Mouse (Mus musculus): ENCODE results near the gene Steap3. TPM values are rescaled to one million over a fixed set of nuclear protein-coding genes. Genes with fewer than 3 reads are reported as not detected.
"Not testable (repeated sequence)": the region's sequence is repeated elsewhere in the genome, so short reads cannot be mapped to it uniquely, and the experiment has no call there.

Steap3 gene
- polyA plus RNA-seq (2015; fragmentation: Nextera tagmentation; extraction: Ambion mirVana), result 15.9 and 19.1 TPM in 2 replicates

- H3K4me1 ChIP-seq (replicated peaks), result no peaks in the 10 kb centered on the region
- no peak within 1 kb of the TSS for H3K4me2 ChIP-seq
- H3K9me3 ChIP-seq (replicated peaks), result no peaks in the 10 kb centered on the region
- H3K27ac ChIP-seq, result no peak within 1 kb of the TSS
- no peaks in the 10 kb centered on the region for H3K36me3 ChIP-seq
- no peak for ATAC-seq (replicated peaks; ENCODE audit: insufficient number of reproducible peaks, insufficient read depth, low FRiP score, low read depth)
- H3K4me3 ChIP-seq, result no peak within 1 kb of the TSS
- no peaks in the 10 kb centered on the region for H3K27me3 ChIP-seq
- no peak within 1 kb of the TSS for H3K9ac ChIP-seq
- 85% methylated on average over 5 of the region's 5 CpGs for WGBS
Observed at GRCm38 (mm10) chr1:120272605-120273004, at the start of gene Steap3. Steap3 (minus strand) TSS chr1:120272705.

- H3K9me3 ChIP-seq (replicated peaks), result no peaks in the 10 kb centered on the region
- no peaks in the 10 kb centered on the region for H3K4me1 ChIP-seq (replicated peaks)
- H3K4me2 ChIP-seq, result no peak overlapping the region
- no peak overlapping the region for H3K9ac ChIP-seq
- WGBS, result 78% methylated on average over 16 of the region's 16 CpGs
- H3K27me3 ChIP-seq, result no peaks in the 10 kb centered on the region
- H3K36me3 ChIP-seq, result no peaks in the 10 kb centered on the region
- no peak overlapping the region for H3K27ac ChIP-seq
- no peak overlapping the region for H3K4me3 ChIP-seq
- ATAC-seq (replicated peaks; ENCODE audit: insufficient number of reproducible peaks, insufficient read depth, low FRiP score, low read depth), result no peak
Observed at GRCm38 (mm10) chr1:120321270-120322021, 48.9 kb upstream of the Steap3 start.

GRCm38 (mm10) chr1:120305801-120306200 lies 33.3 kb upstream of the Steap3 start:
- no peak for ATAC-seq (replicated peaks; ENCODE audit: insufficient number of reproducible peaks, insufficient read depth, low FRiP score, low read depth)
- Histone ChIP-seq H3K36me3 (no peaks in the 10 kb centered on the region), H3K4me2 (no peak overlapping the region), H3K9ac (no peak overlapping the region), H3K9me3 (replicated peaks) (no peaks in the 10 kb centered on the region), H3K27me3 (no peaks in the 10 kb centered on the region), H3K4me3 (no peak overlapping the region), H3K4me1 (replicated peaks) (no peaks in the 10 kb centered on the region), H3K27ac (no peak overlapping the region)
- WGBS, result 50% methylated on average over 2 of the region's 2 CpGs

- no peaks in the 10 kb centered on the region for H3K4me1 ChIP-seq (replicated peaks)
- no peak overlapping the region for H3K27ac ChIP-seq
- H3K27me3 ChIP-seq, result no peaks in the 10 kb centered on the region
- H3K36me3 ChIP-seq, result no peaks in the 10 kb centered on the region
- no peak overlapping the region for H3K4me3 ChIP-seq
- no peak overlapping the region for H3K9ac ChIP-seq
- 85% methylated on average over 2 of the region's 2 CpGs for WGBS
- ATAC-seq (replicated peaks; ENCODE audit: insufficient number of reproducible peaks, insufficient read depth, low FRiP score, low read depth), result no peak
- H3K9me3 ChIP-seq (replicated peaks), result no peaks in the 10 kb centered on the region
- H3K4me2 ChIP-seq, result no peak overlapping the region
Observed at GRCm38 (mm10) chr1:120296936-120297335, 24.4 kb upstream of the Steap3 start.

GRCm38 (mm10) chr1:120293803-120294202 lies 21.3 kb upstream of the Steap3 start:
- WGBS, result 43% methylated on average over 1 of the region's 1 CpGs
- Histone ChIP-seq H3K4me1 (replicated peaks) (no peaks in the 10 kb centered on the region), H3K9ac (no peak overlapping the region), H3K4me3 (no peak overlapping the region), H3K27me3 (no peaks in the 10 kb centered on the region), H3K36me3 (no peaks in the 10 kb centered on the region), H3K27ac (no peak overlapping the region), H3K9me3 (replicated peaks) (no peaks in the 10 kb centered on the region), H3K4me2 (no peak overlapping the region)
- no peak for ATAC-seq (replicated peaks; ENCODE audit: insufficient number of reproducible peaks, insufficient read depth, low FRiP score, low read depth)

- Histone ChIP-seq H3K4me1 (replicated peaks) (no peaks in the 10 kb centered on the region), H3K27me3 (no peaks in the 10 kb centered on the region), H3K27ac (no peak overlapping the region), H3K9me3 (replicated peaks) (no peaks in the 10 kb centered on the region), H3K9ac (no peak overlapping the region), H3K4me2 (no peak overlapping the region), H3K36me3 (no peaks in the 10 kb centered on the region), H3K4me3 (no peak overlapping the region)
- no peak for ATAC-seq (replicated peaks; ENCODE audit: insufficient number of reproducible peaks, insufficient read depth, low FRiP score, low read depth)
- 67% methylated on average over 3 of the region's 3 CpGs for WGBS
Observed at GRCm38 (mm10) chr1:120291709-120292108, 19.2 kb upstream of the Steap3 start.

GRCm38 (mm10) chr1:120289843-120290242 lies 17.3 kb upstream of the Steap3 start:
- ATAC-seq (replicated peaks; ENCODE audit: insufficient number of reproducible peaks, insufficient read depth, low FRiP score, low read depth), result no peak
- no peak overlapping the region for H3K4me2 ChIP-seq
- 51% methylated on average over 2 of the region's 2 CpGs for WGBS
- H3K4me1 ChIP-seq (replicated peaks), result no peaks in the 10 kb centered on the region
- H3K9ac ChIP-seq, result no peak overlapping the region
- no peaks in the 10 kb centered on the region for H3K9me3 ChIP-seq (replicated peaks)
- no peaks in the 10 kb centered on the region for H3K36me3 ChIP-seq
- H3K27ac ChIP-seq, result no peak overlapping the region
- H3K27me3 ChIP-seq, result no peaks in the 10 kb centered on the region
- H3K4me3 ChIP-seq, result no peak overlapping the region

GRCm38 (mm10) chr1:120287679-120288078 lies 15.2 kb upstream of the Steap3 start:
- no peak for ATAC-seq (replicated peaks; ENCODE audit: insufficient number of reproducible peaks, insufficient read depth, low FRiP score, low read depth)
- Histone ChIP-seq H3K9me3 (replicated peaks) (no peaks in the 10 kb centered on the region), H3K4me1 (replicated peaks) (no peaks in the 10 kb centered on the region), H3K36me3 (no peaks in the 10 kb centered on the region), H3K27me3 (no peaks in the 10 kb centered on the region), H3K4me2 (no peak overlapping the region), H3K4me3 (no peak overlapping the region), H3K27ac (no peak overlapping the region), H3K9ac (no peak overlapping the region)
- 50% methylated on average over 4 of the region's 4 CpGs for WGBS

GRCm38 (mm10) chr1:120276058-120276457 lies 3.6 kb upstream of the Steap3 start:
- H3K4me3 ChIP-seq; H3K4me2 ChIP-seq; H3K9me3 ChIP-seq (replicated peaks); H3K4me1 ChIP-seq (replicated peaks); H3K9ac ChIP-seq; H3K36me3 ChIP-seq; H3K27me3 ChIP-seq; ATAC-seq (replicated peaks; ENCODE audit: insufficient number of reproducible peaks, insufficient read depth, low FRiP score, low read depth); H3K27ac ChIP-seq: not testable (repeated sequence)
- 87% methylated on average over 1 of the region's 1 CpGs for WGBS

GRCm38 (mm10) chr1:120275224-120275623 lies 2.7 kb upstream of the Steap3 start:
- H3K36me3 ChIP-seq, result no peaks in the 10 kb centered on the region
- H3K4me3 ChIP-seq, result no peak overlapping the region
- H3K9ac ChIP-seq, result no peak overlapping the region
- no peaks in the 10 kb centered on the region for H3K27me3 ChIP-seq
- H3K4me1 ChIP-seq (replicated peaks), result no peaks in the 10 kb centered on the region
- no peak overlapping the region for H3K4me2 ChIP-seq
- H3K9me3 ChIP-seq (replicated peaks), result no peaks in the 10 kb centered on the region
- ATAC-seq (replicated peaks; ENCODE audit: insufficient number of reproducible peaks, insufficient read depth, low FRiP score, low read depth), result no peak
- 72% methylated on average over 3 of the region's 3 CpGs for WGBS
- no peak overlapping the region for H3K27ac ChIP-seq

GRCm38 (mm10) chr1:120270882-120271281 lies 1.6 kb downstream of the Steap3 start:
- no peak overlapping the region for H3K9ac ChIP-seq
- no peaks in the 10 kb centered on the region for H3K36me3 ChIP-seq
- H3K27me3 ChIP-seq, result no peaks in the 10 kb centered on the region
- no peaks in the 10 kb centered on the region for H3K9me3 ChIP-seq (replicated peaks)
- WGBS, result 49% methylated on average over 3 of the region's 3 CpGs
- no peak overlapping the region for H3K4me2 ChIP-seq
- ATAC-seq (replicated peaks; ENCODE audit: insufficient number of reproducible peaks, insufficient read depth, low FRiP score, low read depth), result 0 out of 2 replicates have a peak, but pooled peaks have one; percentile 47
- H3K4me1 ChIP-seq (replicated peaks), result peaks cover under 1% of the 10 kb centered on the region
- H3K27ac ChIP-seq, result no peak overlapping the region
- H3K4me3 ChIP-seq, result no peak overlapping the region

- Histone ChIP-seq H3K27ac (no peak overlapping the region), H3K9ac (no peak overlapping the region), H3K36me3 (no peaks in the 10 kb centered on the region), H3K4me1 (replicated peaks) (peaks cover 6% of the 10 kb centered on the region), H3K4me3 (no peak overlapping the region), H3K27me3 (no peaks in the 10 kb centered on the region), H3K4me2 (no peak overlapping the region), H3K9me3 (replicated peaks) (no peaks in the 10 kb centered on the region)
- 67% methylated on average over 7 of the region's 7 CpGs for WGBS
- no peak for ATAC-seq (replicated peaks; ENCODE audit: insufficient number of reproducible peaks, insufficient read depth, low FRiP score, low read depth)
Observed at GRCm38 (mm10) chr1:120270115-120270514, 2.4 kb downstream of the Steap3 start.
